Mouse (Mus musculus) heart, adult 2 months (tissue): ENCODE data around the gene Appbp2. TPM values are rescaled to one million over a fixed set of nuclear protein-coding genes. Genes with fewer than 3 reads are reported as not detected.
A peak's percentile ranks its signal among the peaks of the same experiment; 100 is the strongest.
"Not testable (repeated sequence)": the region's sequence is repeated elsewhere in the genome, so short reads cannot be mapped to it uniquely, and the experiment has no call there.

Experiments used
- DNase-seq, 2 experiments: peaks; one replicate each; pipeline ENCODE4 v3.0.0; 2021
- H3K27ac ChIP-seq: fragments of 200-600 bp; 2 replicates; pipeline ENCODE4 v1.8.1; 2022
- H3K27me3 ChIP-seq: fragments of 200-500 bp; 2 replicates; pipeline ENCODE4 v1.6.1; 2012; ENCODE audit warnings: mild to moderate bottlenecking, low read length, inconsistent platforms, mixed read lengths; ENCODE audit not compliant: control insufficient read depth, insufficient read depth
- H3K36me3 ChIP-seq: fragments of 200-500 bp; 2 replicates; pipeline ENCODE4 v1.6.1; 2012; ENCODE audit warnings: low read length, inconsistent platforms; ENCODE audit not compliant: control insufficient read depth, insufficient read depth
- H3K4me1 ChIP-seq: fragments of 200-500 bp; 2 replicates; pipeline ENCODE4 v1.6.1; 2011; ENCODE audit warnings: low read length; ENCODE audit not compliant: control insufficient read depth, insufficient read depth
- H3K4me3 ChIP-seq: fragments of 200-600 bp; 2 replicates; pipeline ENCODE4 v1.8.1; 2022
- H3K79me2 ChIP-seq: fragments of 200-500 bp; replicated peaks from 2 replicates; pipeline ENCODE4 v1.6.1; 2012; ENCODE audit warnings: mild to moderate bottlenecking, inconsistent platforms, low read length, moderate library complexity, mixed read lengths; ENCODE audit not compliant: control insufficient read depth, insufficient read depth
- H3K9ac ChIP-seq: fragments of 200-500 bp; 2 replicates; pipeline ENCODE4 v1.6.1; 2012; ENCODE audit warnings: low read depth, mild to moderate bottlenecking, control low read depth, inconsistent platforms, low read length, mixed read lengths
- CTCF ChIP-seq: fragments of 200-600 bp; IDR thresholded peaks from 2 replicates; pipeline ENCODE4 v1.8.1; 2022; ENCODE audit warnings: antibody characterized with exemption, mild to moderate bottlenecking, moderate library complexity
- EP300 ChIP-seq: fragments of 200-500 bp; IDR thresholded peaks from 2 replicates; pipeline ENCODE4 v1.6.1; 2011; ENCODE audit warnings: low read depth, low read length, control low read depth; ENCODE audit not compliant: insufficient read depth
- POLR2A ChIP-seq: fragments of 200-500 bp; IDR thresholded peaks from 2 replicates; pipeline ENCODE4 v1.6.1; 2011; ENCODE audit warnings: mild to moderate bottlenecking, low read depth, low read length, control low read depth; ENCODE audit not compliant: insufficient read depth
- WGBS: fragments of 180-500 bp; shearing (Covaris S2); methylation state at CpG from one replicate; pipeline ENCODE4 v1.1.7; 2018; 5-methylcytosine and 5-hydroxymethylcytosine counted together
- intact Hi-C: fragments of 180-260 bp; cut with DNase I; formaldehyde crosslinking; loops from one replicate; pipeline ENCODE4 v1.15.1; 2025
- polyA plus RNA-seq: library from polyadenylated mRNA; depleted of rRNA; stranded (reverse); fragments of >200 nt; gene quantifications from 2 replicates; pipeline ENCODE4 v1.2.3, GENCODE M21; 2012
- total RNA-seq, 2 experiments: library from RNA; stranded (reverse); gene quantifications; 2 replicates each; pipeline ENCODE4 v1.2.3; 2021

Gene Appbp2
- total and polyA plus RNA-seq, 3 experiments = 6.8 to 16.1 (median 14.6) TPM

DNA sequence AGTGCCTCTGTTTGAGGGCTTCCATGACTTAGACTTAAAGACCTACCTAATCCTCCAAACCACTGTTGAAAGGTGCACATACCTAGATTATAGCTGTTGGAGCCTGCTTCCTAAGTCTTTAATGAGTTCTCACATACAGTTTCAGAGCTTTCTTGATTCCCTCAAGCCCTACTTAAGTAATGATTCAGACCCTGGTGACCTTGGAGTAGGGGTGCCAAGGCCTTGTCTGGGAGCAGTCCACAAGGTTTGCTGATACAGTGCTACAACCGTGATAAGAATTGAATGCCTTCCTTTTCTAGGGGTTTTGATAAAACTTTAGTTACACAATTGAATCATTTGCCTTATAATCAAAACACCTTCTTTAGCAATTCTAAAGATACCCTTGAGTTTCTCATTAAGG lies 67.4 kb downstream of the Appbp2 start:
- intact Hi-C loops = no loop called here
- DNase-seq = no peak
- 36% methylated on average over 1 of the region's 1 CpGs for WGBS
- no peak overlapping the region for H3K27ac ChIP-seq
- no peaks in the 10 kb centered on the region for H3K4me1 ChIP-seq
- H3K36me3 ChIP-seq = no peaks in the 10 kb centered on the region
- no peaks in the 10 kb centered on the region for H3K79me2 ChIP-seq
- H3K4me3 ChIP-seq = no peak overlapping the region
- TF ChIP-seq POLR2A = no peak
- no peak for TF ChIP-seq CTCF
- TF ChIP-seq EP300 = no peak
- no peaks in the 10 kb centered on the region for H3K27me3 ChIP-seq
- no peak overlapping the region for H3K9ac ChIP-seq

- no peaks in the 10 kb centered on the region for H3K27me3 ChIP-seq
- DNase-seq = no peak
- no peak overlapping the region for H3K9ac ChIP-seq
- H3K36me3 ChIP-seq = no peaks in the 10 kb centered on the region
- H3K4me3 ChIP-seq = no peak overlapping the region
- intact Hi-C loops = no loop called here
- H3K4me1 ChIP-seq = no peaks in the 10 kb centered on the region
- no peaks in the 10 kb centered on the region for H3K79me2 ChIP-seq
- TF ChIP-seq CTCF (no peak), EP300 (no peak), POLR2A (no peak)
- H3K27ac ChIP-seq = no peak overlapping the region
Measured at GRCm38 (mm10) chr11:85164371-85164770, 70.6 kb downstream of the Appbp2 start.

- WGBS = 85% methylated on average over 1 of the region's 1 CpGs
- intact Hi-C loops, DNase-seq: not testable (repeated sequence)
Measured at GRCm38 (mm10) chr11:85163014-85163413, 71.9 kb downstream of the Appbp2 start.

GRCm38 (mm10) chr11:85157301-85157700 lies 77.6 kb downstream of the Appbp2 start:
- WGBS = 62% methylated on average over 2 of the region's 2 CpGs
- H3K27ac ChIP-seq = no peak overlapping the region
- H3K4me1 ChIP-seq = no peaks in the 10 kb centered on the region
- no peaks in the 10 kb centered on the region for H3K79me2 ChIP-seq
- no peak overlapping the region for H3K4me3 ChIP-seq
- DNase-seq = no peak
- intact Hi-C loops = no loop called here
- TF ChIP-seq CTCF = no peak
- TF ChIP-seq EP300 = no peak
- TF ChIP-seq POLR2A = no peak
- no peaks in the 10 kb centered on the region for H3K27me3 ChIP-seq
- no peak overlapping the region for H3K9ac ChIP-seq
- H3K36me3 ChIP-seq = no peaks in the 10 kb centered on the region

More at GRCm38 (mm10) chr11:85163014-85163413, 71.9 kb downstream of the Appbp2 start:
- not testable (repeated sequence) for H3K4me1 ChIP-seq, H3K4me3 ChIP-seq, H3K9ac ChIP-seq, H3K27me3 ChIP-seq, H3K27ac ChIP-seq, H3K36me3 ChIP-seq, H3K79me2 ChIP-seq

GRCm38 (mm10) chr11:85152256-85152930 lies 82.5 kb downstream of the Appbp2 start:
- Histone ChIP-seq H3K27me3 (no peaks in the 10 kb centered on the region), H3K36me3 (no peaks in the 10 kb centered on the region), H3K4me3 (no peak overlapping the region), H3K27ac (no peak overlapping the region), H3K9ac (no peak overlapping the region), H3K4me1 (no peaks in the 10 kb centered on the region), H3K79me2 (no peaks in the 10 kb centered on the region)
- TF ChIP-seq CTCF (no peak), POLR2A (no peak), EP300 (no peak)
- intact Hi-C loops = no loop called here
- DNase-seq = no peak
- WGBS = 68% methylated on average over 2 of the region's 2 CpGs

GRCm38 (mm10) chr11:85139581-85140540 lies 95.1 kb downstream of the Appbp2 start, which contains the start of gene Usp32:
TSS of gene Usp32 (minus strand) at chr11:85140161.
- H3K27ac ChIP-seq = peak within 1 kb of the TSS; percentile 84
- 0 out of 2 replicates have a peak, but pooled peaks have one; percentile 12 for TF ChIP-seq CTCF
- TF ChIP-seq EP300 = 0 out of 2 replicates have a peak, but pooled peaks have one; percentile 16
- TF ChIP-seq POLR2A = peak; percentile 90
- H3K79me2 ChIP-seq = peaks cover 2% of the 10 kb centered on the region; the same call in 1 of the 2 replicates
- H3K4me1 ChIP-seq = peaks cover 5% of the 10 kb centered on the region
- H3K4me3 ChIP-seq = peak within 1 kb of the TSS; percentile 82
- under 1% methylated on average over 90 of the region's 94 CpGs for WGBS
- DNase-seq = peak; percentile 95 to 98
- intact Hi-C loops = loop anchor here (1.0 to 2.0 kb wide), 2 partner anchors 95 to 171 kb away; partner anchors contain the start of genes Appbp2 and Ppm1d
- no peaks in the 10 kb centered on the region for H3K27me3 ChIP-seq
- H3K36me3 ChIP-seq = peaks cover 2% of the 10 kb centered on the region; the same call in 1 of the 2 replicates
- H3K9ac ChIP-seq = peak within 1 kb of the TSS; percentile 97
